Mouse (Mus musculus): ENCODE data around the gene Rel. TPM values are rescaled to one million over a fixed set of nuclear protein-coding genes. Genes with fewer than 3 reads are reported as not detected.

The Rel gene
- polyA plus RNA-seq, 1 experiment from 2014 or later = 0.78 TPM

- H3K4me2 ChIP-seq (replicated peaks; ENCODE audit: low read depth) = no peak overlapping the region
- no peak for DNase-seq (ENCODE audit: low spot score)
These were observed 42.6 kb downstream of the Rel start for GRCm38 (mm10) chr11:23728186-23728585.

GRCm38 (mm10) chr11:23726441-23726840 is 44.3 kb downstream of the Rel start:
- Histone ChIP-seq H3K27ac (replicated peaks) (no peak overlapping the region), H3K4me1 (replicated peaks; ENCODE audit: control insufficient read depth, insufficient read depth) (no peaks in the 10 kb centered on the region), H3K9me3 (ENCODE audit: control insufficient read depth, low read length) (no peaks in the 10 kb centered on the region), H3K9ac (ENCODE audit: low read length) (no peak overlapping the region), H3K4me2 (replicated peaks; ENCODE audit: low read depth) (no peak overlapping the region), H3K4me3 (ENCODE audit: low read depth, low read length) (no peak overlapping the region), H3K27me3 (ENCODE audit: control insufficient read depth, insufficient read depth, low read length) (no peaks in the 10 kb centered on the region), H3K36me3 (ENCODE audit: control insufficient read depth, insufficient read depth, low read length) (peaks cover 9% of the 10 kb centered on the region)
- TF ChIP-seq EP300 (optimal IDR thresholded peaks at IDR 0.05) (no peak), CTCF (IDR thresholded peaks at IDR 0.05; ENCODE audit: low read depth) (no peak)
- 80% methylated on average over 2 of the region's 2 CpGs for WGBS
- ATAC-seq (ENCODE audit: low FRiP score, low TSS enrichment) (no peak), DNase-seq (ENCODE audit: low spot score) (no peak)

More at GRCm38 (mm10) chr11:23728186-23728585, 42.6 kb downstream of the Rel start:
- Histone ChIP-seq H3K4me1 (replicated peaks; ENCODE audit: control insufficient read depth, insufficient read depth) (no peaks in the 10 kb centered on the region), H3K4me3 (ENCODE audit: low read depth, low read length) (no peak overlapping the region), H3K27ac (replicated peaks) (no peak overlapping the region), H3K9ac (ENCODE audit: low read length) (no peak overlapping the region), H3K9me3 (ENCODE audit: control insufficient read depth, low read length) (no peaks in the 10 kb centered on the region), H3K36me3 (ENCODE audit: control insufficient read depth, insufficient read depth, low read length) (peaks cover 8% of the 10 kb centered on the region; the same call in 1 of the 2 replicates), H3K27me3 (ENCODE audit: control insufficient read depth, insufficient read depth, low read length) (no peaks in the 10 kb centered on the region)
- WGBS = 92% methylated on average over 2 of the region's 2 CpGs
- TF ChIP-seq EP300 (optimal IDR thresholded peaks at IDR 0.05) (no peak), CTCF (IDR thresholded peaks at IDR 0.05; ENCODE audit: low read depth) (no peak)
- ATAC-seq (ENCODE audit: low FRiP score, low TSS enrichment) = no peak

- no peak overlapping the region for H3K4me2 ChIP-seq (replicated peaks; ENCODE audit: low read depth)
- DNase-seq (ENCODE audit: low spot score) (no peak), ATAC-seq (ENCODE audit: low FRiP score, low TSS enrichment) (no peak)
- no peak overlapping the region for H3K4me3 ChIP-seq (ENCODE audit: low read depth, low read length)
- H3K36me3 ChIP-seq (ENCODE audit: control insufficient read depth, insufficient read depth, low read length) = peaks cover 12% of the 10 kb centered on the region
- no peak overlapping the region for H3K9ac ChIP-seq (ENCODE audit: low read length)
- 70% methylated on average over 2 of the region's 2 CpGs for WGBS
- no peaks in the 10 kb centered on the region for H3K4me1 ChIP-seq (replicated peaks; ENCODE audit: control insufficient read depth, insufficient read depth)
- TF ChIP-seq CTCF (IDR thresholded peaks at IDR 0.05; ENCODE audit: low read depth) (no peak), EP300 (optimal IDR thresholded peaks at IDR 0.05) (no peak)
- H3K9me3 ChIP-seq (ENCODE audit: control insufficient read depth, low read length) = no peaks in the 10 kb centered on the region
- H3K27me3 ChIP-seq (ENCODE audit: control insufficient read depth, insufficient read depth, low read length) = no peaks in the 10 kb centered on the region
- no peak overlapping the region for H3K27ac ChIP-seq (replicated peaks)
These were observed 44.9 kb downstream of the Rel start for GRCm38 (mm10) chr11:23725850-23726249.

GRCm38 (mm10) chr11:23722326-23722725 is 48.4 kb downstream of the Rel start:
- Histone ChIP-seq H3K27ac (replicated peaks) (no peak overlapping the region), H3K4me3 (ENCODE audit: low read depth, low read length) (no peak overlapping the region), H3K4me1 (replicated peaks; ENCODE audit: control insufficient read depth, insufficient read depth) (no peaks in the 10 kb centered on the region), H3K36me3 (ENCODE audit: control insufficient read depth, insufficient read depth, low read length) (peaks cover 16% of the 10 kb centered on the region), H3K9me3 (ENCODE audit: control insufficient read depth, low read length) (no peaks in the 10 kb centered on the region), H3K9ac (ENCODE audit: low read length) (no peak overlapping the region), H3K27me3 (ENCODE audit: control insufficient read depth, insufficient read depth, low read length) (no peaks in the 10 kb centered on the region), H3K4me2 (replicated peaks; ENCODE audit: low read depth) (no peak overlapping the region)
- ATAC-seq (ENCODE audit: low FRiP score, low TSS enrichment) (no peak), DNase-seq (ENCODE audit: low spot score) (no peak)
- TF ChIP-seq EP300 (optimal IDR thresholded peaks at IDR 0.05) = no peak
- no peak for TF ChIP-seq CTCF (IDR thresholded peaks at IDR 0.05; ENCODE audit: low read depth)
- WGBS = 40% methylated on average over 2 of the region's 2 CpGs

GRCm38 (mm10) chr11:23719825-23720224 is 50.9 kb downstream of the Rel start:
- no peak overlapping the region for H3K27ac ChIP-seq (replicated peaks)
- H3K27me3 ChIP-seq (ENCODE audit: control insufficient read depth, insufficient read depth, low read length) = no peaks in the 10 kb centered on the region
- no peak for DNase-seq (ENCODE audit: low spot score)
- no peak overlapping the region for H3K4me2 ChIP-seq (replicated peaks; ENCODE audit: low read depth)
- TF ChIP-seq EP300 (optimal IDR thresholded peaks at IDR 0.05) = no peak
- TF ChIP-seq CTCF (IDR thresholded peaks at IDR 0.05; ENCODE audit: low read depth) = no peak
- WGBS = 71% methylated on average over 3 of the region's 3 CpGs
- H3K36me3 ChIP-seq (ENCODE audit: control insufficient read depth, insufficient read depth, low read length) = peaks cover 11% of the 10 kb centered on the region
- H3K4me3 ChIP-seq (ENCODE audit: low read depth, low read length) = no peak overlapping the region
- H3K9ac ChIP-seq (ENCODE audit: low read length) = no peak overlapping the region
- H3K4me1 ChIP-seq (replicated peaks; ENCODE audit: control insufficient read depth, insufficient read depth) = no peaks in the 10 kb centered on the region
- no peaks in the 10 kb centered on the region for H3K9me3 ChIP-seq (ENCODE audit: control insufficient read depth, low read length)
- ATAC-seq (ENCODE audit: low FRiP score, low TSS enrichment) = no peak

- H3K4me1 ChIP-seq (replicated peaks; ENCODE audit: control insufficient read depth, insufficient read depth) = no peaks in the 10 kb centered on the region
- H3K9me3 ChIP-seq (ENCODE audit: control insufficient read depth, low read length) = no peaks in the 10 kb centered on the region
- H3K27ac ChIP-seq (replicated peaks) = no peak overlapping the region
- DNase-seq (ENCODE audit: low spot score) = no peak
- H3K9ac ChIP-seq (ENCODE audit: low read length) = no peak overlapping the region
- H3K4me2 ChIP-seq (replicated peaks; ENCODE audit: low read depth) = no peak overlapping the region
- WGBS = 72% methylated on average over 2 of the region's 2 CpGs
- H3K4me3 ChIP-seq (ENCODE audit: low read depth, low read length) = no peak overlapping the region
- ATAC-seq (ENCODE audit: low FRiP score, low TSS enrichment) = no peak
- TF ChIP-seq EP300 (optimal IDR thresholded peaks at IDR 0.05) = no peak
- no peak for TF ChIP-seq CTCF (IDR thresholded peaks at IDR 0.05; ENCODE audit: low read depth)
- H3K27me3 ChIP-seq (ENCODE audit: control insufficient read depth, insufficient read depth, low read length) = no peaks in the 10 kb centered on the region
- peaks cover 11% of the 10 kb centered on the region for H3K36me3 ChIP-seq (ENCODE audit: control insufficient read depth, insufficient read depth, low read length)
These were observed 51.9 kb downstream of the Rel start for GRCm38 (mm10) chr11:23718856-23719255.

Data from stomach, postnatal 0 days (tissue).